Mouse (Mus musculus): ENCODE measurements at regions not wholly inside any gene's neighbourhood (a gene's known extent, or its start where the extent isn't known, plus 50 kb on each side); places are given as distances from the start of the nearest gene placed in this dataset.

- TF ChIP-seq POLR2A (IDR thresholded peaks at IDR 0.05; ENCODE audit: low read depth, low read length): no peak
- no peak for TF ChIP-seq CTCF (IDR thresholded peaks at IDR 0.05; ENCODE audit: borderline replicate concordance, insufficient read depth, low read length)
- H3K27ac ChIP-seq (ENCODE audit: insufficient read depth, low read length): no peak overlapping the region
- no peaks in the 10 kb centered on the region for H3K4me1 ChIP-seq (ENCODE audit: control insufficient read depth, insufficient read depth, low read length)
- no peak overlapping the region for H3K4me3 ChIP-seq (ENCODE audit: insufficient read depth, low read length)
Observed at GRCm38 (mm10) chr4:7996923-7997574, 241.8 kb downstream of the Car8 start.

GRCm38 (mm10) chr4:7992944-7993343 lies 245.9 kb downstream of the Car8 start:
- no peaks in the 10 kb centered on the region for H3K4me1 ChIP-seq (ENCODE audit: control insufficient read depth, insufficient read depth, low read length)
- TF ChIP-seq CTCF (IDR thresholded peaks at IDR 0.05; ENCODE audit: borderline replicate concordance, insufficient read depth, low read length): no peak
- no peak for TF ChIP-seq POLR2A (IDR thresholded peaks at IDR 0.05; ENCODE audit: low read depth, low read length)
- no peak overlapping the region for H3K27ac ChIP-seq (ENCODE audit: insufficient read depth, low read length)
- no peak overlapping the region for H3K4me3 ChIP-seq (ENCODE audit: insufficient read depth, low read length)

- TF ChIP-seq CTCF (IDR thresholded peaks at IDR 0.05; ENCODE audit: borderline replicate concordance, insufficient read depth, low read length) (no peak), POLR2A (IDR thresholded peaks at IDR 0.05; ENCODE audit: low read depth, low read length) (no peak)
- Histone ChIP-seq H3K27ac (ENCODE audit: insufficient read depth, low read length) (no peak overlapping the region), H3K4me1 (ENCODE audit: control insufficient read depth, insufficient read depth, low read length) (no peaks in the 10 kb centered on the region; the same call in 1 of the 2 replicates), H3K4me3 (ENCODE audit: insufficient read depth, low read length) (no peak overlapping the region)
Observed at GRCm38 (mm10) chr4:7987781-7988180, 251.1 kb downstream of the Car8 start.

GRCm38 (mm10) chr4:7987346-7987745 lies 251.5 kb downstream of the Car8 start:
- Histone ChIP-seq H3K4me1 (ENCODE audit: control insufficient read depth, insufficient read depth, low read length) (no peaks in the 10 kb centered on the region; the same call in 1 of the 2 replicates), H3K27ac (ENCODE audit: insufficient read depth, low read length) (no peak overlapping the region), H3K4me3 (ENCODE audit: insufficient read depth, low read length) (no peak overlapping the region)
- TF ChIP-seq POLR2A (IDR thresholded peaks at IDR 0.05; ENCODE audit: low read depth, low read length) (no peak), CTCF (IDR thresholded peaks at IDR 0.05; ENCODE audit: borderline replicate concordance, insufficient read depth, low read length) (no peak)

- Histone ChIP-seq H3K4me3 (ENCODE audit: insufficient read depth, low read length) (no peak overlapping the region), H3K4me1 (ENCODE audit: control insufficient read depth, insufficient read depth, low read length) (no peaks in the 10 kb centered on the region; the same call in 1 of the 2 replicates), H3K27ac (ENCODE audit: insufficient read depth, low read length) (no peak overlapping the region)
- TF ChIP-seq POLR2A (IDR thresholded peaks at IDR 0.05; ENCODE audit: low read depth, low read length): no peak
- TF ChIP-seq CTCF (IDR thresholded peaks at IDR 0.05; ENCODE audit: borderline replicate concordance, insufficient read depth, low read length): no peak
Observed at GRCm38 (mm10) chr4:7984814-7985213, 254.0 kb downstream of the Car8 start.

- no peak for TF ChIP-seq CTCF (IDR thresholded peaks at IDR 0.05; ENCODE audit: borderline replicate concordance, insufficient read depth, low read length)
- TF ChIP-seq POLR2A (IDR thresholded peaks at IDR 0.05; ENCODE audit: low read depth, low read length): no peak
- Histone ChIP-seq H3K4me3 (ENCODE audit: insufficient read depth, low read length) (no peak overlapping the region), H3K4me1 (ENCODE audit: control insufficient read depth, insufficient read depth, low read length) (no peaks in the 10 kb centered on the region), H3K27ac (ENCODE audit: insufficient read depth, low read length) (no peak overlapping the region)
Observed at GRCm38 (mm10) chr4:7979772-7980351, 259.0 kb downstream of the Car8 start.

GRCm38 (mm10) chr4:7977661-7978444 lies 261.0 kb downstream of the Car8 start:
- no peak overlapping the region for H3K27ac ChIP-seq (ENCODE audit: insufficient read depth, low read length)
- no peak overlapping the region for H3K4me3 ChIP-seq (ENCODE audit: insufficient read depth, low read length)
- no peak for TF ChIP-seq POLR2A (IDR thresholded peaks at IDR 0.05; ENCODE audit: low read depth, low read length)
- TF ChIP-seq CTCF (IDR thresholded peaks at IDR 0.05; ENCODE audit: borderline replicate concordance, insufficient read depth, low read length): no peak
- no peaks in the 10 kb centered on the region for H3K4me1 ChIP-seq (ENCODE audit: control insufficient read depth, insufficient read depth, low read length)

GRCm38 (mm10) chr4:7970272-7970671 lies 268.6 kb downstream of the Car8 start:
- TF ChIP-seq POLR2A (IDR thresholded peaks at IDR 0.05; ENCODE audit: low read depth, low read length): no peak
- no peak for TF ChIP-seq CTCF (IDR thresholded peaks at IDR 0.05; ENCODE audit: borderline replicate concordance, insufficient read depth, low read length)
- H3K27ac ChIP-seq (ENCODE audit: insufficient read depth, low read length): no peak overlapping the region
- H3K4me1 ChIP-seq (ENCODE audit: control insufficient read depth, insufficient read depth, low read length): no peaks in the 10 kb centered on the region
- no peak overlapping the region for H3K4me3 ChIP-seq (ENCODE audit: insufficient read depth, low read length)

GRCm38 (mm10) chr4:7965663-7966062 lies 273.2 kb downstream of the Car8 start:
- no peak for TF ChIP-seq POLR2A (IDR thresholded peaks at IDR 0.05; ENCODE audit: low read depth, low read length)
- TF ChIP-seq CTCF (IDR thresholded peaks at IDR 0.05; ENCODE audit: borderline replicate concordance, insufficient read depth, low read length): no peak
- Histone ChIP-seq H3K27ac (ENCODE audit: insufficient read depth, low read length) (no peak overlapping the region), H3K4me1 (ENCODE audit: control insufficient read depth, insufficient read depth, low read length) (peaks cover 3% of the 10 kb centered on the region), H3K4me3 (ENCODE audit: insufficient read depth, low read length) (no peak overlapping the region)
